Mouse (Mus musculus) CH12.LX (cell line): ENCODE results near the gene Smcr8. TPM values are rescaled to one million over a fixed set of nuclear protein-coding genes. Genes with fewer than 3 reads are reported as not detected.

ENCODE experiments used
- DNase-seq: peaks from one replicate; pipeline ENCODE4 v3.0.0-alpha.2; 2013; ENCODE audit errors: extremely low read depth
- H3K27ac ChIP-seq: 2 replicates; pipeline ENCODE4 v1.5.1; 2012; ENCODE audit warnings: low read depth, mild to moderate bottlenecking, control low read depth, moderate library complexity; ENCODE audit not compliant: insufficient read depth
- H3K27me3 ChIP-seq: replicated peaks from 2 replicates; pipeline ENCODE3; 2012; ENCODE audit warnings: inconsistent platforms
- H3K36me3 ChIP-seq, 2 experiments: replicated peaks in 1 of 2; 2 replicates each; pipeline versions ENCODE3 to v1.6.1; 2012; ENCODE audit warnings: inconsistent platforms in 1 of 2, low read length in 1 of 2, mild to moderate bottlenecking in 1 of 2, mixed read lengths in 1 of 2, moderate library complexity in 1 of 2; ENCODE audit not compliant: control insufficient read depth in 1 of 2, insufficient read depth in 1 of 2
- H3K4me1 ChIP-seq, 2 experiments: 2 replicates each; pipeline ENCODE4 v1.6.1; 2012; ENCODE audit warnings: inconsistent platforms in 1 of 2, moderate library complexity in 1 of 2; ENCODE audit not compliant: insufficient read depth in 2 of 2, control insufficient read depth in 1 of 2
- H3K4me2 ChIP-seq: 2 replicates; pipeline ENCODE4 v1.6.1; 2012; ENCODE audit warnings: low read depth, mild to moderate bottlenecking, control low read depth; ENCODE audit not compliant: poor library complexity, insufficient read depth, severe bottlenecking
- H3K4me3 ChIP-seq, 3 experiments: fragments of 150-350 bp in 1 of 3; sonication (generic) in 1 of 3; replicated peaks in 1 of 3; 2 replicates each; pipeline versions ENCODE3 to v1.5.1; 2011 to 2012; ENCODE audit warnings: low read depth in 2 of 3, low read length in 2 of 3, mild to moderate bottlenecking in 2 of 3, moderate library complexity in 2 of 3, control low read depth in 1 of 3, improper control_type of control experiment in 1 of 3, inconsistent platforms in 1 of 3, mixed read lengths in 1 of 3; ENCODE audit not compliant: poor library complexity in 1 of 3
- H3K79me2 ChIP-seq: replicated peaks from 2 replicates; pipeline ENCODE4 v1.6.1; 2012; ENCODE audit warnings: mild to moderate bottlenecking, moderate library complexity; ENCODE audit not compliant: control insufficient read depth, poor library complexity, insufficient read depth, severe bottlenecking; ENCODE audit errors: extremely low read depth
- H3K9ac ChIP-seq: 2 replicates; pipeline ENCODE4 v1.6.1; 2012; ENCODE audit warnings: low read depth, mild to moderate bottlenecking, control low read depth, moderate library complexity; ENCODE audit not compliant: insufficient read depth
- H3K9me3 ChIP-seq: replicated peaks from 2 replicates; pipeline ENCODE3; 2012; ENCODE audit warnings: low read length, inconsistent platforms, mixed read lengths
- BHLHE40 ChIP-seq: IDR thresholded peaks from 2 replicates; pipeline ENCODE4 v1.6.1; 2011; ENCODE audit warnings: mild to moderate bottlenecking, low read depth, low read length, improper control_type of control experiment
- CHD2 ChIP-seq: IDR thresholded peaks from 2 replicates; pipeline ENCODE4 v1.6.1; 2011; ENCODE audit warnings: low read length, improper control_type of control experiment
- CTCF ChIP-seq, 2 experiments: IDR thresholded peaks in 1 of 2; conservative IDR thresholded peaks in 1 of 2; 2 replicates each; pipeline ENCODE4 v1.5.1; 2011 to 2012; ENCODE audit warnings: low read depth in 2 of 2, low read length in 2 of 2, improper control_type of control experiment in 1 of 2, inconsistent platforms in 1 of 2, mild to moderate bottlenecking in 1 of 2, moderate library complexity in 1 of 2
- E2F4 ChIP-seq: IDR thresholded peaks from 2 replicates; pipeline ENCODE4 v1.6.1; 2011; ENCODE audit warnings: low read depth, low read length, improper control_type of control experiment; ENCODE audit not compliant: insufficient replicate concordance
- ELF1 ChIP-seq: IDR thresholded peaks from 2 replicates; pipeline ENCODE4 v1.6.1; 2014; ENCODE audit warnings: low read depth, mild to moderate bottlenecking, inconsistent platforms, low read length, improper control_type of control experiment
- ETS1 ChIP-seq: conservative IDR thresholded peaks from 2 replicates; pipeline ENCODE4 v1.6.1; 2012; ENCODE audit warnings: low read depth, mild to moderate bottlenecking, inconsistent platforms, low read length, improper control_type of control experiment, moderate library complexity
- GABPA ChIP-seq: IDR thresholded peaks from 2 replicates; pipeline ENCODE4 v1.6.1; 2012; ENCODE audit warnings: low read depth, low read length, improper control_type of control experiment, inconsistent platforms; ENCODE audit not compliant: insufficient replicate concordance
- HCFC1 ChIP-seq: IDR thresholded peaks from 2 replicates; pipeline ENCODE4 v1.6.1; 2012; ENCODE audit warnings: low read depth, mild to moderate bottlenecking, inconsistent platforms, low read length, improper control_type of control experiment
- IRF4 ChIP-seq: IDR thresholded peaks from 2 replicates; pipeline ENCODE4 v1.6.1; 2014; ENCODE audit warnings: low read depth, mild to moderate bottlenecking, inconsistent platforms, low read length, improper control_type of control experiment
- JUN ChIP-seq: IDR thresholded peaks from 2 replicates; pipeline ENCODE4 v1.6.1; 2011; ENCODE audit warnings: low read depth, mild to moderate bottlenecking, low read length, improper control_type of control experiment, moderate library complexity; ENCODE audit not compliant: insufficient read depth
- JUND ChIP-seq: conservative IDR thresholded peaks from 2 replicates; pipeline ENCODE4 v1.6.1; 2011; ENCODE audit warnings: low read depth, low read length, improper control_type of control experiment
- KAT2A ChIP-seq: IDR thresholded peaks from 2 replicates; pipeline ENCODE4 v1.6.1; 2012; ENCODE audit warnings: low read length, improper control_type of control experiment, inconsistent platforms; ENCODE audit not compliant: insufficient replicate concordance
- MAFK ChIP-seq: IDR thresholded peaks from 2 replicates; pipeline ENCODE4 v1.6.1; 2011; ENCODE audit warnings: low read length, improper control_type of control experiment; ENCODE audit not compliant: insufficient replicate concordance
- MEF2A ChIP-seq: IDR thresholded peaks from 2 replicates; pipeline ENCODE4 v1.6.1; 2014; ENCODE audit warnings: low read depth, mild to moderate bottlenecking, inconsistent platforms, low read length, improper control_type of control experiment, borderline replicate concordance
- MXI1 ChIP-seq: IDR thresholded peaks from 2 replicates; pipeline ENCODE4 v1.6.1; 2011; ENCODE audit warnings: mild to moderate bottlenecking, low read depth, low read length, improper control_type of control experiment
- MYC ChIP-seq: IDR thresholded peaks from 2 replicates; pipeline ENCODE4 v1.6.1; 2011; ENCODE audit warnings: low read depth, mild to moderate bottlenecking, improper control_type of control experiment, low read length
- NELFE ChIP-seq: IDR thresholded peaks from 2 replicates; pipeline ENCODE4 v1.6.1; 2011; ENCODE audit warnings: low read depth, low read length, improper control_type of control experiment
- NRF1 ChIP-seq: IDR thresholded peaks from 2 replicates; pipeline ENCODE4 v1.6.1; 2014; ENCODE audit warnings: low read depth, mild to moderate bottlenecking, inconsistent platforms, low read length, improper control_type of control experiment, moderate library complexity
- POLR2A ChIP-seq: IDR thresholded peaks from 2 replicates; pipeline ENCODE4 v1.6.1; 2011; ENCODE audit warnings: low read depth, mild to moderate bottlenecking, improper control_type of control experiment, low read length
- POLR2AphosphoS2 ChIP-seq: IDR thresholded peaks from 2 replicates; pipeline ENCODE4 v1.6.1; 2011; ENCODE audit warnings: low read depth, low read length, improper control_type of control experiment
- RAD21 ChIP-seq: IDR thresholded peaks from 2 replicates; pipeline ENCODE4 v1.6.1; 2011; ENCODE audit warnings: low read depth, mild to moderate bottlenecking, low read length, improper control_type of control experiment, moderate library complexity
- SIN3A ChIP-seq: IDR thresholded peaks from 2 replicates; pipeline ENCODE4 v1.6.1; 2012; ENCODE audit warnings: low read length, improper control_type of control experiment, inconsistent platforms
- SMC3 ChIP-seq: IDR thresholded peaks from 2 replicates; pipeline ENCODE4 v1.6.1; 2011; ENCODE audit warnings: low read depth, low read length, improper control_type of control experiment
- TBP ChIP-seq: conservative IDR thresholded peaks from 2 replicates; pipeline ENCODE4 v1.6.1; 2011; ENCODE audit warnings: low read depth, low read length, improper control_type of control experiment
- TCF12 ChIP-seq: IDR thresholded peaks from 2 replicates; pipeline ENCODE4 v1.6.1; 2014; ENCODE audit warnings: low read depth, mild to moderate bottlenecking, inconsistent platforms, low read length, improper control_type of control experiment
- USF1 ChIP-seq: IDR thresholded peaks from 2 replicates; pipeline ENCODE4 v1.6.1; 2014; ENCODE audit warnings: low read depth, mild to moderate bottlenecking, inconsistent platforms, low read length, improper control_type of control experiment
- USF2 ChIP-seq: conservative IDR thresholded peaks from 2 replicates; pipeline ENCODE4 v1.6.1; 2011; ENCODE audit warnings: low read depth, low read length, improper control_type of control experiment
- ZC3H11A ChIP-seq: IDR thresholded peaks from 2 replicates; pipeline ENCODE4 v1.6.1; 2012; ENCODE audit warnings: low read depth, mild to moderate bottlenecking, inconsistent platforms, low read length, improper control_type of control experiment
- ZMIZ1 ChIP-seq: IDR thresholded peaks from 2 replicates; pipeline ENCODE4 v1.6.1; 2012; ENCODE audit warnings: low read depth, mild to moderate bottlenecking, inconsistent platforms, low read length, improper control_type of control experiment
- ZNF384 ChIP-seq: IDR thresholded peaks from 2 replicates; pipeline ENCODE4 v1.6.1; 2012; ENCODE audit warnings: low read depth, low read length, improper control_type of control experiment, inconsistent platforms
- dilution Hi-C: fragments of 300-500 bp; cut with MboI; formaldehyde crosslinking; loops from 2 replicates; pipeline ENCODE4 v1.14.3; 2020; ENCODE audit warnings: low sequenced_read_pairs; ENCODE audit not compliant: extremely low pct_unique_long_range_greater_than_20kb, extremely low pct_ligation_motif_present
- in situ Hi-C: fragments of 300-500 bp; cut with MboI; formaldehyde crosslinking; loops from 3 replicates; pipeline ENCODE4 v1.14.3; 2019; ENCODE audit warnings: low sequenced_read_pairs, low pct_ligation_motif_present, low pct_unique_long_range_greater_than_20kb, mixed read lengths
- polyA plus RNA-seq: library from polyadenylated mRNA; unstranded; fragments of >175 nt; gene quantifications from 2 replicates; pipeline ENCODE4 v1.2.1, GENCODE M21; 2012; ENCODE audit warnings: low read depth; ENCODE audit not compliant: insufficient read length
- total RNA-seq, 2 experiments: library from RNA; depleted of rRNA; stranded (reverse); fragments of 300-350 nt in 1 of 2; fragments of >200 nt in 1 of 2; gene quantifications; 2 replicates each; pipeline ENCODE4 v1.2.3; 2012 to 2014

Smcr8 gene
- total and polyA plus RNA-seq, 3 experiments: 11.0 to 27.5 (median 22.4) TPM

- Histone ChIP-seq H3K36me3 (peaks cover 0 to 14% of the 10 kb centered on the region in 2 experiments), H3K27ac (no peak overlapping the region), H3K27me3 (peaks cover 9% of the 10 kb centered on the region), H3K9me3 (no peaks in the 10 kb centered on the region), H3K4me3 (no peak overlapping the region), H3K4me1 (peaks cover 4 to 25% of the 10 kb centered on the region in 2 experiments), H3K4me2 (0 out of 2 replicates have a peak overlapping the region, but pooled peaks have one; percentile 8), H3K9ac (no peak overlapping the region), H3K79me2 (peaks cover 5% of the 10 kb centered on the region)
- no peak for DNase-seq
- in situ Hi-C loops: no loop called here
- dilution Hi-C loops: no loop called here
- TF ChIP-seq CTCF (conservative IDR thresholded peaks at IDR 0.05 in 1 of 2, IDR thresholded peaks at IDR 0.05 in 1 of 2; ENCODE audit: low read depth in 2 of 2, low read length in 2 of 2) (peak in 1 of 2 experiments; percentile 67; a peak in 2 of 4 replicates), MEF2A (no peak), RAD21 (peak; percentile 77), SMC3 (peak; percentile 32; the same call in 1 of the 2 replicates)
Measured at GRCm38 (mm10) chr11:60828903-60829302, 51.6 kb downstream of the Smcr8 start.

DNA sequence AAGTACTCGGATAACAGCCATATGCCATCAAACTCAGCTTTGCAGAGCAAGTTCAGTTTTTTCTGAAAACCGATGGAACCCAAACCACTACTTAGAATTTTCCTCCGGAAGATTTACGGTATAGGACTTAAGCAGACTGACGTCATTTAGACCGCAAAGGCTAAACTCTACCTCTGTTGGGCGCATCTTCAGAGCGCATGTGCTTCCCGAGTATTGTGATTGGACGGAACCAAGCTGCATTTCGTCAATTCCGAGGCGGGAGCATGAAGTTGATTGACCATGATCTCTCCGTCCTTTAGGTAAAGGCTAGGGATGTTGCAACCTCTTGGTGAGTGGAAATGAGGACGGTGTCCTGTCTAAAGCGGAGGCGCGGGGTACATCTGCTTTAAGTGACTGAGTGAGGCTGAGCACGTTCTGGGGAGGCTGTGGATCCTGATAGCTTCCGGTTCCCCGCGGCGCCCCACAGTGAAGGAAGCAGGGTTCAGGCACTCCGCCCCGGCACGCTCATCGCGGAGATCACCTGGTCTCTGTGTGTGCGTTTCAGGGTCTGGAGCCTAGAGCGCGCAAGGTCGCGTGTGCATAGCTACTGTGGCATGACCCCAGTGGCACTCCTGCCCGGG, 53.2 kb downstream of the Smcr8 start, which contains the start of gene Dhrs7b:
Gene Dhrs7b (plus strand): TSS at position 199 of the 620 bp plus-strand sequence.
- Histone ChIP-seq H3K4me3 (peak within 1 kb of the TSS; percentile 64 to 96 (median 83)), H3K27ac (peak within 1 kb of the TSS; percentile 65), H3K79me2 (peaks cover 17% of the 10 kb centered on the region), H3K4me1 (peaks cover 4 to 37% of the 10 kb centered on the region in 2 experiments), H3K9ac (peak within 1 kb of the TSS; percentile 85), H3K4me2 (peak within 1 kb of the TSS; percentile 96), H3K36me3 (peaks cover 0 to 30% of the 10 kb centered on the region in 2 experiments), H3K9me3 (no peaks in the 10 kb centered on the region), H3K27me3 (peaks cover 9% of the 10 kb centered on the region)
- DNase-seq: peak; percentile 100
- dilution Hi-C loops: no loop called here
- in situ Hi-C loops: no loop called here
- peak; percentile 81 for TF ChIP-seq ELF1
- no peak for TF ChIP-seq CHD2
- TF ChIP-seq JUN: peak; percentile 96
- peak; percentile 93 for TF ChIP-seq HCFC1
- no peak; the same call in 1 of the 2 replicates for TF ChIP-seq GABPA
- peak; percentile 62; the same call in 1 of the 2 replicates for TF ChIP-seq MXI1
- TF ChIP-seq ETS1: peak; percentile 58
- TF ChIP-seq KAT2A: peak; percentile 79; the same call in 1 of the 2 replicates
- TF ChIP-seq E2F4: peak; percentile 87; the same call in 1 of the 2 replicates
- no peak for TF ChIP-seq USF2
- peak; percentile 72; the same call in 1 of the 2 replicates for TF ChIP-seq MEF2A
- peak; percentile 79 for TF ChIP-seq TCF12
- no peak for TF ChIP-seq CTCF (conservative IDR thresholded peaks at IDR 0.05 in 1 of 2, IDR thresholded peaks at IDR 0.05 in 1 of 2; ENCODE audit: low read depth in 2 of 2, low read length in 2 of 2)
- TF ChIP-seq ZMIZ1: peak; percentile 94
- TF ChIP-seq IRF4: peak; percentile 71
- TF ChIP-seq MYC: peak; percentile 91
- peak; percentile 95 for TF ChIP-seq NELFE
- no peak for TF ChIP-seq ZC3H11A
- peak; percentile 95 for TF ChIP-seq NRF1
- peak; percentile 72 for TF ChIP-seq ZNF384
- TF ChIP-seq POLR2AphosphoS2: peak; percentile 91
- TF ChIP-seq TBP: peak; percentile 85
- TF ChIP-seq MAFK: no peak
- 0 out of 2 replicates have a peak, but pooled peaks have one; percentile 10 for TF ChIP-seq USF1
- peak; percentile 97 for TF ChIP-seq POLR2A
- TF ChIP-seq SIN3A: peak; percentile 87
- TF ChIP-seq JUND: peak; percentile 98
- TF ChIP-seq BHLHE40: peak; percentile 77
